ENCODE assay signal across 23 mouse cellular contexts in the genomic region with DNA sequence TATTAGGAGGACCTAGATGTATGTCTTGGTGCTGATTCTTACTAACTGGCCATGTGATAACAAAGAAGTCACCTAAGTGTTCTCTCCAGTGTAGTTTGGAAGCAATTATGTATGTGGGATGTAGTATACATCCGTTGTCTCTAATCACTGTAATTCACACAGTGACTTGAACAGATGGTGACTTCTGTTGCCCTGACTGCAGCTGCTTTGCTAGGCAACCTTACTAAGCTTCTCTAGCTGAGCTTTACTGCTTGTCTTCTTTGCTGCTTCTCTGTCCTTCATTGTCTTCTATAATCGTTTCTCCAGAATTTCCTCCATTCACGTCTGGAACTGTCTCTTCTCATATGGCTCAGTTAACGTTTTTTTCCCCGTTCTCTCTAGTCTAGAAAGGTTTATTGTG. TPM values are rescaled to one million over a fixed set of nuclear protein-coding genes. Genes with fewer than 3 reads are reported as not detected.
DNase-seq lines count a peak whose midpoint lies in the region; ATAC-seq and TF ChIP-seq lines count a peak whose summit lies in the region.
"Had no signal": no experiment of that assay in that cellular context is flagged by ENCODE, and none has a peak within 500 bp of the region (broad histone marks: within the 10 kb centered on the region; RNA-seq: fewer than 3 reads in every experiment).

No protein-coding gene starts in this region.

- no peak overlapping the region for H3K4me2 ChIP-seq in forebrain, embryonic 14.5 days (ENCODE audit: low read length)
- peak overlapping the region; percentile 76 for H3K4me2 ChIP-seq in liver, embryonic 13.5 days
- H3K4me2 ChIP-seq in liver, embryonic 11.5 days: no peak overlapping the region
- H3K4me2 ChIP-seq: limb, embryonic 13.5 days; lung, embryonic 15.5 days; neural tube, embryonic 13.5 days had no signal

- H3K36me3 ChIP-seq in forebrain, embryonic 14.5 days (ENCODE audit: control insufficient read depth, insufficient read depth, low read length): 0 out of 2 replicates have a peak, but pooled peaks cover 7% of the 10 kb centered on the region
- H3K36me3 ChIP-seq in forebrain, embryonic 10.5 days (replicated peaks): peaks cover 39% of the 10 kb centered on the region
- peaks cover 28% of the 10 kb centered on the region; the same call in 1 of the 2 replicates for H3K36me3 ChIP-seq in liver, embryonic 13.5 days
- H3K36me3 ChIP-seq in liver, embryonic 11.5 days (ENCODE audit: control insufficient read depth, insufficient read depth, low read length): no peaks in the 10 kb centered on the region

- intact Hi-C loops in left cerebral cortex, postnatal 10 days (cut with DNase I): loop anchor here (10.0 kb wide), 1 partner anchor 726 kb away; no protein-coding TSS in a partner anchor

- no peak for ATAC-seq in forebrain, embryonic 14.5 days
- ATAC-seq in liver, embryonic 13.5 days (ENCODE audit: low read depth): no peak
- ATAC-seq in liver, embryonic 11.5 days (replicated peaks; ENCODE audit: low FRiP score): no peak
- ATAC-seq: activated CD4-positive, CD25-positive, alpha-beta regulatory T cell, adult 4 months; forebrain, postnatal 0 days; Patski had no signal

- WGBS in forebrain, embryonic 14.5 days: 68% methylated on average over 5 of the region's 5 CpGs
- WGBS in forebrain, embryonic 10.5 days: 84% methylated on average over 5 of the region's 5 CpGs
- WGBS in liver, embryonic 13.5 days (ENCODE audit: insufficient replicate concordance): 60% methylated on average over 5 of the region's 5 CpGs
- WGBS in liver, embryonic 11.5 days: 72% methylated on average over 5 of the region's 5 CpGs
- 26% methylated on average over 5 of the region's 5 CpGs for WGBS in olfactory bulb, adult 2 months

- no peak overlapping the region for H3K27ac ChIP-seq in forebrain, embryonic 14.5 days (ENCODE audit: low read depth, low read length)
- no peak overlapping the region for H3K27ac ChIP-seq in forebrain, embryonic 10.5 days
- no peak overlapping the region for H3K27ac ChIP-seq in liver, embryonic 13.5 days
- no peak overlapping the region for H3K27ac ChIP-seq in liver, embryonic 11.5 days (ENCODE audit: low read depth, low read length)
- peak overlapping the region; percentile 76 for H3K27ac ChIP-seq in olfactory bulb, adult 2 months (ENCODE audit: insufficient read depth, low read depth, low read length)
- H3K27ac ChIP-seq: heart, adult 2 months; hindbrain, embryonic 10.5 days; limb, embryonic 13.5 days; lung, embryonic 15.5 days; macrophage; neural tube, embryonic 13.5 days had no signal

- no peaks in the 10 kb centered on the region for H3K9me3 ChIP-seq in forebrain, embryonic 14.5 days (replicated peaks; ENCODE audit: control insufficient read depth, low read length)
- no peaks in the 10 kb centered on the region for H3K9me3 ChIP-seq in forebrain, embryonic 10.5 days
- H3K9me3 ChIP-seq in liver, embryonic 13.5 days (replicated peaks): no peaks in the 10 kb centered on the region
- no peaks in the 10 kb centered on the region for H3K9me3 ChIP-seq in liver, embryonic 11.5 days (ENCODE audit: control insufficient read depth, low read length)
- H3K9me3 ChIP-seq: hindbrain, embryonic 10.5 days; limb, embryonic 13.5 days; lung, embryonic 15.5 days; neural tube, embryonic 13.5 days had no signal

- H3K27me3 ChIP-seq in forebrain, embryonic 14.5 days (replicated peaks; ENCODE audit: control insufficient read depth, insufficient read depth, low read length): no peaks in the 10 kb centered on the region
- H3K27me3 ChIP-seq in forebrain, embryonic 10.5 days (ENCODE audit: poor library complexity, severe bottlenecking): no peaks in the 10 kb centered on the region
- H3K27me3 ChIP-seq in liver, embryonic 13.5 days: no peaks in the 10 kb centered on the region
- no peaks in the 10 kb centered on the region for H3K27me3 ChIP-seq in liver, embryonic 11.5 days (replicated peaks; ENCODE audit: control insufficient read depth, insufficient read depth, low read length)
- H3K27me3 ChIP-seq: limb, embryonic 13.5 days; lung, embryonic 15.5 days; neural tube, embryonic 13.5 days; Patski had no signal

- no peak for TF ChIP-seq CTCF in olfactory bulb, adult 2 months (IDR thresholded peaks at IDR 0.05; ENCODE audit: insufficient read depth, low read depth, low read length)

- no peak overlapping the region for H3K9ac ChIP-seq in forebrain, embryonic 14.5 days (ENCODE audit: low read length)
- H3K9ac ChIP-seq in liver, embryonic 13.5 days: peak overlapping the region; percentile 11; the same call in 1 of the 2 replicates
- H3K9ac ChIP-seq in liver, embryonic 11.5 days (ENCODE audit: low read depth, low read length): no peak overlapping the region
- H3K9ac ChIP-seq: forebrain, postnatal 0 days; limb, embryonic 13.5 days; lung, embryonic 15.5 days had no signal

- no peak overlapping the region for H3K4me3 ChIP-seq in forebrain, embryonic 14.5 days (ENCODE audit: low read depth, low read length)
- no peak overlapping the region for H3K4me3 ChIP-seq in forebrain, embryonic 10.5 days
- peak overlapping the region; percentile 81; the same call in 1 of the 2 replicates for H3K4me3 ChIP-seq in liver, embryonic 13.5 days (replicated peaks)
- no peak overlapping the region for H3K4me3 ChIP-seq in liver, embryonic 11.5 days (ENCODE audit: low read depth, low read length)
- 0 out of 2 replicates have a peak overlapping the region, but pooled peaks have one; percentile 7 for H3K4me3 ChIP-seq in olfactory bulb, adult 2 months (ENCODE audit: insufficient read depth, low read depth, low read length)
- H3K4me3 ChIP-seq: heart, adult 2 months; hindbrain, embryonic 10.5 days; limb, embryonic 13.5 days; lung, embryonic 15.5 days; neural tube, embryonic 13.5 days had no signal

- TF ChIP-seq POLR2A in olfactory bulb, adult 2 months (IDR thresholded peaks at IDR 0.05; ENCODE audit: insufficient read depth, low read depth, low read length): no peak

- H3K4me1 ChIP-seq in forebrain, embryonic 14.5 days (ENCODE audit: control insufficient read depth, insufficient read depth, low read length): peaks cover 20% of the 10 kb centered on the region
- peaks cover 40% of the 10 kb centered on the region for H3K4me1 ChIP-seq in forebrain, embryonic 10.5 days
- peaks cover 33% of the 10 kb centered on the region for H3K4me1 ChIP-seq in liver, embryonic 13.5 days (replicated peaks)
- peaks cover 6% of the 10 kb centered on the region; the same call in 1 of the 2 replicates for H3K4me1 ChIP-seq in liver, embryonic 11.5 days (replicated peaks; ENCODE audit: control insufficient read depth, insufficient read depth, low read length)
- H3K4me1 ChIP-seq in olfactory bulb, adult 2 months (ENCODE audit: control insufficient read depth, insufficient read depth, low read length): peaks cover 6% of the 10 kb centered on the region

- peak; percentile 6 for DNase-seq in forebrain, embryonic 14.5 days (ENCODE audit: low spot score)
- no peak for DNase-seq in forebrain, embryonic 10.5 days (ENCODE audit: extremely low spot score, low spot score)
- DNase-seq in liver, embryonic 13.5 days: no peak
- DNase-seq in liver, embryonic 11.5 days (ENCODE audit: low spot score): no peak
- DNase-seq in brain, adult 2 months (ENCODE audit: low read depth, low spot score): peak; percentile 60
- DNase-seq in left cerebral cortex, postnatal 10 days (ENCODE audit: extremely low spot score in 1 of 2, low spot score in 2 of 2): no peak
- DNase-seq: adrenal gland, postnatal 14 days; B cell, adult 2 months; cerebellum, adult 2 months; forebrain, postnatal 0 days; heart, adult 2 months; kidney, adult 2 months; kidney, postnatal 25 days; midbrain, embryonic 14.5 days; thymus, adult 18-20 months had no signal

RNA-seq across cellular contexts. Expression of gene Psmc2, which starts 4.0 kb away (rescaled TPM):
- polyA plus RNA-seq in forebrain, embryonic 14.5 days (2014; fragmentation: Nextera tagmentation; extraction: Ambion mirVana): 206 and 211 TPM in 2 replicates
- polyA plus RNA-seq in forebrain, embryonic 10.5 days (2016; fragmentation: Nextera tagmentation; extraction: Ambion mirVana): 253 and 258 TPM in 2 replicates
- 183 and 200 TPM in 2 replicates for polyA plus RNA-seq in liver, embryonic 13.5 days (2015; fragmentation: Nextera tagmentation; extraction: Ambion mirVana)
- polyA plus RNA-seq in liver, embryonic 11.5 days (2014; fragmentation: Nextera tagmentation; extraction: Ambion mirVana): 229 and 246 TPM in 2 replicates
- not detected in 2 replicates for polyA plus RNA-seq in olfactory bulb, adult 2 months (2012; ENCODE audit: insufficient read depth, insufficient read length, low replicate concordance, missing spikeins)
- 100 to 1,000 TPM; 122 TPM for total RNA-seq in left cerebral cortex, postnatal 10 days (2021)

RNA-seq across cellular contexts. Expression of gene Dnajc2, which starts 4.0 kb away (rescaled TPM):
- 66.8 and 70.4 TPM in 2 replicates for polyA plus RNA-seq in forebrain, embryonic 14.5 days (2014; fragmentation: Nextera tagmentation; extraction: Ambion mirVana)
- 99.4 and 114 TPM in 2 replicates for polyA plus RNA-seq in forebrain, embryonic 10.5 days (2016; fragmentation: Nextera tagmentation; extraction: Ambion mirVana)
- polyA plus RNA-seq in liver, embryonic 13.5 days (2015; fragmentation: Nextera tagmentation; extraction: Ambion mirVana): 56.8 and 63.1 TPM in 2 replicates
- 99.9 and 104 TPM in 2 replicates for polyA plus RNA-seq in liver, embryonic 11.5 days (2014; fragmentation: Nextera tagmentation; extraction: Ambion mirVana)
- polyA plus RNA-seq in olfactory bulb, adult 2 months (2012; ENCODE audit: insufficient read depth, insufficient read length, low replicate concordance, missing spikeins): not detected in 2 replicates
- total RNA-seq in left cerebral cortex, postnatal 10 days (2021): 10 to 100 TPM; 34.8 to 36.1 TPM

RNA-seq across cellular contexts. Expression of gene Pmpcb, which starts 52.1 kb away (rescaled TPM):
- polyA plus RNA-seq in forebrain, embryonic 14.5 days (2014; fragmentation: Nextera tagmentation; extraction: Ambion mirVana): 104 and 106 TPM in 2 replicates
- polyA plus RNA-seq in forebrain, embryonic 10.5 days (2016; fragmentation: Nextera tagmentation; extraction: Ambion mirVana): 83.9 and 87.3 TPM in 2 replicates
- 51.5 and 58.1 TPM in 2 replicates for polyA plus RNA-seq in liver, embryonic 13.5 days (2015; fragmentation: Nextera tagmentation; extraction: Ambion mirVana)
- 89.6 and 90.9 TPM in 2 replicates for polyA plus RNA-seq in liver, embryonic 11.5 days (2014; fragmentation: Nextera tagmentation; extraction: Ambion mirVana)
- not detected in 2 replicates for polyA plus RNA-seq in olfactory bulb, adult 2 months (2012; ENCODE audit: insufficient read depth, insufficient read length, low replicate concordance, missing spikeins)
- total RNA-seq in left cerebral cortex, postnatal 10 days (2021): 10 to 100 TPM; 55.0 to 72.7 TPM

Comparison
In these comparisons a context has a peak if more than half of its experiments do, and no peak if none do; other contexts are left out.
1. DNase-seq: peak in forebrain, embryonic 14.5 days (single experiment) and brain, adult 2 months (single experiment); none in forebrain, embryonic 10.5 days (single experiment), liver, embryonic 13.5 days (single experiment), liver, embryonic 11.5 days (single experiment) and left cerebral cortex, postnatal 10 days (0 of 2).
2. H3K4me3 ChIP-seq: peak in liver, embryonic 13.5 days (single experiment) and olfactory bulb, adult 2 months (single experiment); none in forebrain, embryonic 14.5 days (single experiment), forebrain, embryonic 10.5 days (single experiment) and liver, embryonic 11.5 days (single experiment).
3. RNA of gene Dnajc2, which starts 4.0 kb away (polyA plus RNA-seq): 99.9 to 104 TPM in liver, embryonic 11.5 days, 99.4 to 114 TPM in forebrain, embryonic 10.5 days, 66.8 to 70.4 TPM in forebrain, embryonic 14.5 days and 56.8 to 63.1 TPM in liver, embryonic 13.5 days; not detected in olfactory bulb, adult 2 months; every median in the first group is over 10 times any median in the second.